Comparison of ENCODE assay signal across 8 mouse cellular contexts in the genomic region with DNA sequence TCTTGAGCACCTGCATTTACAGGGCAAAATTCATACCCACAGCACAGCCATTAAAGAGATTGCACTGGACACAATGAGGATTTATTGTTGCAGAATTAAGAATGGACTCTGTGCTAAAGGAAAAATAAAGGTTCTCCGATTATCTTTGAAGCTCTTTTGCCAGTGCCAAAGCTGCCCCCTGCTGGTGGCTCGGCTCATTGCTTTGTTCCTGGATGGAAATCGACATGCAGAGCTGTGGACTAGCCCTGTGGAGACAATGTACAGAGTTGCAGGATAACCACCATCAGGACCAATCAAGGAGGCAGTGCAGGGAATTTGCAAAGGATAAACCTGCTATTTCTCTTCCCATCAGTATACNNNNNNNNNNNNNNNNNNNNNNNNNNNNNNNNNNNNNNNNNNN.
DNase-seq lines count a peak whose midpoint lies in the region; ATAC-seq and TF ChIP-seq lines count a peak whose summit lies in the region.

No protein-coding gene starts in this region.

- peak; percentile 37 to 87 for DNase-seq in heart, adult 18-20 months
- DNase-seq in cerebellum, adult 9-11 months = peak; percentile 37
- DNase-seq in gastrocnemius, adult 18-20 months (ENCODE audit: low spot score) = peak; percentile 74
- peak; percentile 83 for DNase-seq in kidney, postnatal 14 days
- peak in 2 of 3 experiments; percentile 3 for DNase-seq in liver, embryonic 14.5 days (ENCODE audit: low read depth in 3 of 3, low spot score in 3 of 3)
- DNase-seq in thymus, adult 18-20 months = peak; percentile 9 to 23

- no peak overlapping the region for H3K9ac ChIP-seq in heart, embryonic 12.5 days
- H3K9ac ChIP-seq in liver, embryonic 14.5 days (replicated peaks) = no peak overlapping the region

- no peak overlapping the region for H3K27ac ChIP-seq in heart, embryonic 12.5 days (ENCODE audit: poor library complexity, severe bottlenecking)
- no peak overlapping the region for H3K27ac ChIP-seq in liver, embryonic 14.5 days
- no peak overlapping the region for H3K27ac ChIP-seq in olfactory bulb, adult 2 months (ENCODE audit: insufficient read depth, low read depth, low read length)

- no peak for ATAC-seq in heart, embryonic 12.5 days (ENCODE audit: insufficient number of reproducible peaks, low FRiP score)
- no peak for ATAC-seq in liver, embryonic 14.5 days (ENCODE audit: insufficient read depth)

- 0 out of 2 replicates have a peak, but pooled peaks cover 3% of the 10 kb centered on the region for H3K27me3 ChIP-seq in heart, embryonic 12.5 days (replicated peaks)
- no peaks in the 10 kb centered on the region for H3K27me3 ChIP-seq in liver, embryonic 14.5 days (ENCODE audit: control insufficient read depth, insufficient read depth, low read length)

- no peaks in the 10 kb centered on the region for H3K4me1 ChIP-seq in heart, embryonic 12.5 days (replicated peaks)
- no peaks in the 10 kb centered on the region for H3K4me1 ChIP-seq in liver, embryonic 14.5 days (replicated peaks; ENCODE audit: control insufficient read depth in 2 of 2, insufficient read depth in 2 of 2, low read length in 1 of 2)
- no peaks in the 10 kb centered on the region for H3K4me1 ChIP-seq in olfactory bulb, adult 2 months (ENCODE audit: control insufficient read depth, insufficient read depth, low read length)

- H3K9me3 ChIP-seq in heart, embryonic 12.5 days (replicated peaks) = no peaks in the 10 kb centered on the region
- no peaks in the 10 kb centered on the region for H3K9me3 ChIP-seq in liver, embryonic 14.5 days (ENCODE audit: control insufficient read depth, low read length)

- no peak overlapping the region for H3K4me2 ChIP-seq in heart, embryonic 12.5 days
- H3K4me2 ChIP-seq in liver, embryonic 14.5 days (ENCODE audit: low read depth) = no peak overlapping the region

- H3K4me3 ChIP-seq in heart, embryonic 12.5 days = no peak overlapping the region
- H3K4me3 ChIP-seq in liver, embryonic 14.5 days (ENCODE audit: insufficient read depth in 1 of 2, low read depth in 2 of 2, low read length in 2 of 2) = no peak overlapping the region
- H3K4me3 ChIP-seq in olfactory bulb, adult 2 months (ENCODE audit: insufficient read depth, low read depth, low read length) = no peak overlapping the region

- WGBS in heart, embryonic 12.5 days = 21% methylated on average over 3 of the region's 3 CpGs
- WGBS in liver, embryonic 14.5 days (ENCODE audit: insufficient replicate concordance) = 10% methylated on average over 3 of the region's 3 CpGs
- 1% methylated on average over 3 of the region's 3 CpGs for WGBS in olfactory bulb, adult 2 months

- H3K36me3 ChIP-seq in heart, embryonic 12.5 days = no peaks in the 10 kb centered on the region
- no peaks in the 10 kb centered on the region for H3K36me3 ChIP-seq in liver, embryonic 14.5 days (replicated peaks; ENCODE audit: control insufficient read depth, insufficient read depth, low read depth)

- TF ChIP-seq EP300 in liver, embryonic 14.5 days (IDR thresholded peaks at IDR 0.05; ENCODE audit: low read depth) = no peak

- TF ChIP-seq POLR2A in olfactory bulb, adult 2 months (IDR thresholded peaks at IDR 0.05; ENCODE audit: insufficient read depth, low read depth, low read length) = no peak

- peak; percentile 80 for TF ChIP-seq CTCF in liver, embryonic 14.5 days (IDR thresholded peaks at IDR 0.05; ENCODE audit: low read depth)
- peak; percentile 61; the same call in 1 of the 2 replicates for TF ChIP-seq CTCF in olfactory bulb, adult 2 months (IDR thresholded peaks at IDR 0.05; ENCODE audit: insufficient read depth, low read depth, low read length)

Comparison
In these comparisons a context has a peak if more than half of its experiments do, and no peak if none do; other contexts are left out.
1. DNase-seq: peak in every context shown above with its lines; median percentile 83 in kidney, postnatal 14 days; 74 in gastrocnemius, adult 18-20 months; 62 in heart, adult 18-20 months; 37 in cerebellum, adult 9-11 months; 16 in thymus, adult 18-20 months; 3 in liver, embryonic 14.5 days.